Mouse (Mus musculus): Measurements from ENCODE around the gene Dll4.

GRCm38 (mm10) chr2:119355651-119356050 is 30.1 kb downstream of the Dll4 start:
- TF ChIP-seq FLI1 (IDR thresholded peaks at IDR 0.05; ENCODE audit: low read length) (no peak), GATA1 (IDR thresholded peaks at IDR 0.05; ENCODE audit: borderline replicate concordance, low read length) (no peak)
